Mouse (Mus musculus) forebrain, embryonic 11.5 days (tissue): ENCODE measurements at regions not wholly inside any gene's neighbourhood (a gene's known extent, or its start where the extent isn't known, plus 50 kb on each side); places are given as distances from the start of the nearest gene placed in this dataset.

Experiments used
- ATAC-seq: fragments of 200-750 bp; cut with Nextera tagmentation; replicated peaks from 2 replicates; pipeline ENCODE4 v1.8.0; 2017; ENCODE audit warnings: moderate TSS enrichment; ENCODE audit not compliant: low FRiP score
- DNase-seq: peaks from one replicate; pipeline ENCODE4 v3.0.0-alpha.2; 2017; ENCODE audit warnings: low spot score
- H3K27ac ChIP-seq: fragments of 300-500 bp; sonication (generic); 2 replicates; pipeline ENCODE4 v1.5.1; 2014; ENCODE audit warnings: low read depth, low read length
- H3K27me3 ChIP-seq: fragments of 300-500 bp; sonication (generic); 2 replicates; pipeline ENCODE4 v1.6.1; 2014; ENCODE audit warnings: mild to moderate bottlenecking, low read length, mixed read lengths; ENCODE audit not compliant: control insufficient read depth, insufficient read depth
- H3K36me3 ChIP-seq: fragments of 300-500 bp; sonication (generic); 2 replicates; pipeline ENCODE4 v1.6.1; 2014; ENCODE audit warnings: mild to moderate bottlenecking, low read length, moderate library complexity, mixed read lengths; ENCODE audit not compliant: control insufficient read depth, insufficient read depth
- H3K4me1 ChIP-seq: fragments of 300-500 bp; sonication (generic); replicated peaks from 2 replicates; pipeline ENCODE4 v1.6.1; 2014; ENCODE audit warnings: low read length, mixed read lengths; ENCODE audit not compliant: control insufficient read depth, insufficient read depth
- H3K4me2 ChIP-seq: fragments of 300-500 bp; sonication (generic); 2 replicates; pipeline ENCODE4 v1.6.1; 2014; ENCODE audit warnings: low read depth, mild to moderate bottlenecking, low read length, moderate library complexity, mixed read lengths; ENCODE audit not compliant: severe bottlenecking
- H3K4me3 ChIP-seq: fragments of 300-500 bp; sonication (generic); 2 replicates; pipeline ENCODE4 v1.5.1; 2014; ENCODE audit warnings: low read depth, low read length
- H3K9ac ChIP-seq: fragments of 300-500 bp; sonication (generic); 2 replicates; pipeline ENCODE4 v1.6.1; 2014; ENCODE audit warnings: low read length
- H3K9me3 ChIP-seq: fragments of 300-500 bp; sonication (generic); 2 replicates; pipeline ENCODE4 v1.6.1; 2016; ENCODE audit warnings: low read length, mixed read lengths; ENCODE audit not compliant: control insufficient read depth
- WGBS: fragments of 180-500 bp; shearing (Covaris S2); extraction: QIAGEN DNeasy Blood & Tissue Kit; methylation state at CpG from one replicate; pipeline ENCODE4 v1.1.7; 2014; 5-methylcytosine and 5-hydroxymethylcytosine counted together

- H3K4me2 ChIP-seq, result no peak overlapping the region
- no peaks in the 10 kb centered on the region for H3K36me3 ChIP-seq
- H3K4me3 ChIP-seq, result no peak overlapping the region
- no peaks in the 10 kb centered on the region for H3K9me3 ChIP-seq
- 77% methylated on average over 4 of the region's 4 CpGs for WGBS
- no peaks in the 10 kb centered on the region for H3K27me3 ChIP-seq
- no peak overlapping the region for H3K9ac ChIP-seq
- H3K4me1 ChIP-seq, result no peaks in the 10 kb centered on the region
- no peak for DNase-seq
- no peak overlapping the region for H3K27ac ChIP-seq
- ATAC-seq, result no peak
Measured at GRCm38 (mm10) chr4:83915871-83916270, 390.5 kb downstream of the Ccdc171 start.

GRCm38 (mm10) chr4:83917009-83917408, 391.7 kb downstream of the Ccdc171 start:
- Histone ChIP-seq H3K4me3 (no peak overlapping the region), H3K27me3 (no peaks in the 10 kb centered on the region), H3K9ac (no peak overlapping the region), H3K27ac (no peak overlapping the region), H3K4me2 (no peak overlapping the region), H3K4me1 (no peaks in the 10 kb centered on the region), H3K9me3 (no peaks in the 10 kb centered on the region), H3K36me3 (no peaks in the 10 kb centered on the region)
- WGBS, result 87% methylated on average over 4 of the region's 4 CpGs
- ATAC-seq, result no peak
- no peak for DNase-seq

GRCm38 (mm10) chr4:83918093-83918492, 392.7 kb downstream of the Ccdc171 start:
- H3K4me1 ChIP-seq, result no peaks in the 10 kb centered on the region
- DNase-seq (no peak), ATAC-seq (no peak)
- WGBS, result 92% methylated on average over 3 of the region's 3 CpGs
- no peaks in the 10 kb centered on the region for H3K9me3 ChIP-seq
- no peaks in the 10 kb centered on the region for H3K36me3 ChIP-seq
- H3K9ac ChIP-seq, result no peak overlapping the region
- no peak overlapping the region for H3K27ac ChIP-seq
- no peak overlapping the region for H3K4me3 ChIP-seq
- H3K4me2 ChIP-seq, result no peak overlapping the region
- no peaks in the 10 kb centered on the region for H3K27me3 ChIP-seq

- ATAC-seq, result no peak
- DNase-seq, result no peak
- Histone ChIP-seq H3K4me3 (no peak overlapping the region), H3K4me2 (no peak overlapping the region), H3K9ac (no peak overlapping the region), H3K4me1 (no peaks in the 10 kb centered on the region), H3K36me3 (no peaks in the 10 kb centered on the region), H3K9me3 (no peaks in the 10 kb centered on the region), H3K27me3 (no peaks in the 10 kb centered on the region), H3K27ac (no peak overlapping the region)
- 100% methylated on average over 1 of the region's 1 CpGs for WGBS
Measured at GRCm38 (mm10) chr4:83919041-83919440, 393.7 kb downstream of the Ccdc171 start.

- DNase-seq (no peak), ATAC-seq (no peak)
- Histone ChIP-seq H3K9me3 (no peaks in the 10 kb centered on the region), H3K27me3 (no peaks in the 10 kb centered on the region), H3K9ac (no peak overlapping the region), H3K27ac (no peak overlapping the region), H3K36me3 (no peaks in the 10 kb centered on the region), H3K4me1 (no peaks in the 10 kb centered on the region), H3K4me3 (no peak overlapping the region), H3K4me2 (no peak overlapping the region)
- 69% methylated on average over 8 of the region's 8 CpGs for WGBS
Measured at GRCm38 (mm10) chr4:83925118-83925842, 399.9 kb downstream of the Ccdc171 start.

- 41% methylated on average over 11 of the region's 11 CpGs for WGBS
- no peak overlapping the region for H3K4me2 ChIP-seq
- no peaks in the 10 kb centered on the region for H3K27me3 ChIP-seq
- H3K9me3 ChIP-seq, result no peaks in the 10 kb centered on the region
- DNase-seq, result no peak
- no peak overlapping the region for H3K9ac ChIP-seq
- H3K4me3 ChIP-seq, result no peak overlapping the region
- H3K27ac ChIP-seq, result no peak overlapping the region
- no peak for ATAC-seq
- no peaks in the 10 kb centered on the region for H3K36me3 ChIP-seq
- H3K4me1 ChIP-seq, result no peaks in the 10 kb centered on the region
Measured at GRCm38 (mm10) chr4:83926195-83926731, 400.9 kb downstream of the Ccdc171 start.

- Histone ChIP-seq H3K36me3 (no peaks in the 10 kb centered on the region), H3K27ac (no peak overlapping the region), H3K9ac (no peak overlapping the region), H3K4me3 (no peak overlapping the region), H3K9me3 (no peaks in the 10 kb centered on the region), H3K4me2 (no peak overlapping the region), H3K4me1 (no peaks in the 10 kb centered on the region), H3K27me3 (no peaks in the 10 kb centered on the region)
- no peak for ATAC-seq
- WGBS, result 81% methylated on average over 8 of the region's 8 CpGs
- DNase-seq, result no peak
Measured at GRCm38 (mm10) chr4:83931897-83932654, 406.7 kb downstream of the Ccdc171 start.

- no peak overlapping the region for H3K27ac ChIP-seq
Measured at GRCm38 (mm10) chr4:83941693-83942092, 416.3 kb downstream of the Ccdc171 start.

More at GRCm38 (mm10) chr4:83941693-83942092, 416.3 kb downstream of the Ccdc171 start:
- no peaks in the 10 kb centered on the region for H3K9me3 ChIP-seq
- H3K36me3 ChIP-seq, result no peaks in the 10 kb centered on the region
- no peak overlapping the region for H3K9ac ChIP-seq
- WGBS, result 85% methylated on average over 9 of the region's 9 CpGs
- no peaks in the 10 kb centered on the region for H3K4me1 ChIP-seq
- no peak overlapping the region for H3K4me2 ChIP-seq
- H3K4me3 ChIP-seq, result no peak overlapping the region
- DNase-seq (no peak), ATAC-seq (no peak)
- H3K27me3 ChIP-seq, result no peaks in the 10 kb centered on the region
